Mouse (Mus musculus) embryonic facial prominence, embryonic 14.5 days (tissue): ENCODE measurements around the gene Ppp1r18. TPM values are rescaled to one million over a fixed set of nuclear protein-coding genes. Genes with fewer than 3 reads are reported as not detected.
A peak's percentile ranks its signal among the peaks of the same experiment; 100 is the strongest.
"Not testable (repeated sequence)": the region's sequence is repeated elsewhere in the genome, so short reads cannot be mapped to it uniquely, and the experiment has no call there.

ENCODE experiments used
- ATAC-seq: fragments of 200-750 bp; cut with Nextera tagmentation; 2 replicates; pipeline ENCODE4 v1.8.0; 2017; ENCODE audit warnings: low read depth, moderate number of reproducible peaks, moderate TSS enrichment
- DNase-seq: peaks from one replicate; pipeline ENCODE4 v3.0.0-alpha.2; 2015; ENCODE audit warnings: low spot score
- H3K27ac ChIP-seq: fragments of 300-500 bp; sonication (generic); replicated peaks from 2 replicates; pipeline ENCODE4 v1.5.1; 2014; ENCODE audit warnings: low read depth, mild to moderate bottlenecking, low read length, moderate library complexity
- H3K27me3 ChIP-seq: fragments of 300-500 bp; sonication (generic); replicated peaks from 2 replicates; pipeline ENCODE4 v1.6.1; 2014; ENCODE audit warnings: low read length; ENCODE audit not compliant: control insufficient read depth, insufficient read depth
- H3K36me3 ChIP-seq: fragments of 300-500 bp; sonication (generic); 2 replicates; pipeline ENCODE4 v1.6.1; 2014; ENCODE audit warnings: low read length, mixed read lengths; ENCODE audit not compliant: control insufficient read depth, insufficient read depth
- H3K4me1 ChIP-seq: fragments of 300-500 bp; sonication (generic); 2 replicates; pipeline ENCODE4 v1.6.1; 2014; ENCODE audit warnings: antibody characterized with exemption, low read length; ENCODE audit not compliant: control insufficient read depth, insufficient read depth
- H3K4me2 ChIP-seq: fragments of 300-500 bp; sonication (generic); 2 replicates; pipeline ENCODE4 v1.6.1; 2014; ENCODE audit warnings: low read depth, mild to moderate bottlenecking, low read length, moderate library complexity, mixed read lengths
- H3K4me3 ChIP-seq: fragments of 300-500 bp; sonication (generic); 2 replicates; pipeline ENCODE4 v1.5.1; 2014; ENCODE audit warnings: low read depth, mild to moderate bottlenecking, low read length
- H3K9ac ChIP-seq: fragments of 300-500 bp; sonication (generic); 2 replicates; pipeline ENCODE4 v1.6.1; 2014; ENCODE audit warnings: low read depth, mild to moderate bottlenecking, low read length, moderate library complexity, mixed read lengths
- H3K9me3 ChIP-seq: fragments of 300-500 bp; sonication (generic); 2 replicates; pipeline ENCODE4 v1.6.1; 2016; ENCODE audit warnings: low read length; ENCODE audit not compliant: control insufficient read depth
- WGBS: fragments of 180-500 bp; shearing (Covaris S2); extraction: QIAGEN DNeasy Blood & Tissue Kit; methylation state at CpG from one replicate; pipeline ENCODE4 v1.1.7; 2014; 5-methylcytosine and 5-hydroxymethylcytosine counted together
- polyA plus RNA-seq: library from polyadenylated mRNA; unstranded; fragments of >200 nt; fragmentation: Nextera tagmentation; extraction: Ambion mirVana; gene quantifications from 2 replicates; pipeline ENCODE4 v1.2.1, GENCODE M21; 2014

Ppp1r18 gene
- polyA plus RNA-seq, 1 experiment from 2014 or later = 27.8 TPM

DNA sequence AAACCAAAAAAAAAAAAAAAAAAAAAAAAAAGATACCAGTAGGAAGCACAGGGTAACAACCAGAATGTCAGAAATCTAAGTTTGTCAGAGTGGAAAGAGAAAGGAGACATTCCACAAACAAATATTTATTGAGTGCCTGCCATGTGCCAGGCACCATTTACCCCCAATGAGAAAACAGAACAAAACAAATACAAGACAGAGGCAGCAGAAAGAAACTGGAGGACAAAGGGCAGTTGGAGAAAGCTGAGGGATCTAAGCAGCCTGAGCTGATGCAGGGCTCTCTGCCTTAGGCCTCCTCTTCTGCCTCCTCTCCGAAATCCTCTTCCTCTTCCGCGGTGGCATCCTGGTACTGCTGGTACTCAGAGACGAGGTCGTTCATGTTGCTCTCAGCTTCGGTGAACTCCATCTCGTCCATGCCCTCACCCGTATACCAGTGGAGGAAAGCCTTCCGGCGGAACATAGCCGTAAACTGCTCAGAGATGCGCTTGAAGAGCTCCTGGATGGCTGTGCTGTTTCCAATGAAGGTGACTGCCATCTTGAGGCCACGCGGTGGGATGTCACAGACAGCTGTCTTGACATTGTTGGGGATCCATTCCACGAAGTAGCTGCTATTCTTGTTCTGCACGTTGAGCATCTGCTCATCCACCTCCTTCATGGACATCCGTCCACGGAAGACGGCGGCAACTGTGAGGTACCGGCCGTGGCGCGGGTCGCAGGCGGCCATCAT, 30.5 kb upstream of the Ppp1r18 start:
- Histone ChIP-seq H3K4me1 (peaks cover 21% of the 10 kb centered on the region), H3K9ac (peak overlapping the region; percentile 94), H3K4me2 (peak overlapping the region; percentile 92), H3K9me3 (no peaks in the 10 kb centered on the region), H3K27ac (no peak overlapping the region), H3K4me3 (peak overlapping the region; percentile 85), H3K36me3 (peaks cover 55% of the 10 kb centered on the region), H3K27me3 (no peaks in the 10 kb centered on the region)
- 68% methylated on average over 26 of the region's 26 CpGs for WGBS
- no peak for ATAC-seq
- no peak for DNase-seq

DNA sequence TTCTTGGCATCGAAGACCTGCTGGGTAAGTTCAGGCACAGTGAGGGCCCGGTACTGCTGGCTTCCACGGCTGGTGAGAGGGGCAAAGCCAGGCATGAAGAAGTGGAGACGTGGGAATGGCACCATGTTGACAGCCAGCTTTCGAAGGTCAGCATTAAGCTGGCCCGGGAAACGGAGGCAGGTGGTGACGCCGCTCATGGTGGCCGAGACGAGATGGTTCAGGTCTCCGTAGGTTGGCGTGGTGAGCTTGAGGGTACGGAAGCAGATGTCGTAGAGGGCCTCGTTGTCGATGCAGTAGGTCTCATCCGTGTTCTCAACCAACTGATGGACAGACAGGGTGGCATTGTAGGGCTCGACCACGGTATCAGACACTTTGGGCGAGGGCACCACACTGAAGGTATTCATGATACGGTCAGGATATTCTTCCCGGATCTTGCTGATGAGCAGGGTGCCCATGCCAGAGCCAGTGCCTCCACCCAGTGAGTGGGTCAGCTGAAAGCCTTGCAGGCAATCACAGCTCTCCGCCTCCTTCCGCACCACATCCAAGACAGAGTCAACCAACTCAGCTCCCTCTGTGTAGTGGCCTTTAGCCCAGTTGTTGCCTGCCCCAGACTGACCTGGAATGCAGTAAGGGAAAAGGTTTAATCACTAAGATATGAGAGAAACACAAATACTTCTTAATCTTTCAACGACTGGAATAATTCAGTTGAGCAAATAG, 29.8 kb upstream of the Ppp1r18 start:
- Histone ChIP-seq H3K27me3 (no peaks in the 10 kb centered on the region), H3K4me3 (peak overlapping the region; percentile 85), H3K27ac (peak overlapping the region; percentile 97; the same call in 1 of the 2 replicates), H3K4me2 (peak overlapping the region; percentile 92), H3K9me3 (no peaks in the 10 kb centered on the region), H3K36me3 (peaks cover 55% of the 10 kb centered on the region), H3K4me1 (peaks cover 22% of the 10 kb centered on the region), H3K9ac (peak overlapping the region; percentile 94; the same call in 1 of the 2 replicates)
- ATAC-seq (no peak), DNase-seq (no peak)
- WGBS = 75% methylated on average over 26 of the region's 26 CpGs

- DNase-seq (peak; percentile 93), ATAC-seq (no peak)
- H3K4me1 ChIP-seq = peaks cover 22% of the 10 kb centered on the region
- peak overlapping the region; percentile 85 for H3K4me3 ChIP-seq
- peak overlapping the region; percentile 97 for H3K27ac ChIP-seq
- peak overlapping the region; percentile 92 for H3K4me2 ChIP-seq
- peaks cover 52% of the 10 kb centered on the region for H3K36me3 ChIP-seq
- peak overlapping the region; percentile 94 for H3K9ac ChIP-seq
- H3K27me3 ChIP-seq = no peaks in the 10 kb centered on the region
- H3K9me3 ChIP-seq = no peaks in the 10 kb centered on the region
- 7% methylated on average over 24 of the region's 24 CpGs for WGBS
Measured at GRCm38 (mm10) chr17:35836178-35836965, 29.0 kb upstream of the Ppp1r18 start.

DNA sequence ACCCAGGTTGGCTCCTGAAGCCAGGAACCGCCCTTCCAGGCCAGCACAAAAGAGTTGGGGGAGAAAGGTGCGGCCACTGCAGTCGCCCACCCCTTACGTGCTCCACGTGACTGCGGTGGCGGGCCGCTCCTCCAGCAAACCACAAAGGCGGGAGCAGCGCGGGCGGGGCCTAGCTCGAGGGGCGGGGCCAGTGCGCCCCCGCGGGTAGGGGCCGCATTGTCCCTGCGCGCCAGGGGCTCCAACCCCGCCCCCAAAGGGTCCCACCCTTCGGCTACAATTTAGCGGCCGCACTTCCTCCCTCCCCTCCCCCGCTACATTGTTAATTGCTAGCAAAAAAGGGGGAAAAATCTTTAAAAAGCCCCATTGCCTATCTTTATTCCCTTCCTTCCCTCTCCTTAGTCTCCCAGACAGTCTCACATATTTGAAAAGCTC, 28.4 kb upstream of the Ppp1r18 start:
- Histone ChIP-seq H3K4me1 (peaks cover 24% of the 10 kb centered on the region), H3K4me3 (peak overlapping the region; percentile 85), H3K9me3 (no peaks in the 10 kb centered on the region), H3K36me3 (peaks cover 49% of the 10 kb centered on the region), H3K9ac (peak overlapping the region; percentile 94), H3K27ac (peak overlapping the region; percentile 97), H3K4me2 (peak overlapping the region; percentile 92), H3K27me3 (no peaks in the 10 kb centered on the region)
- ATAC-seq (peak; percentile 35), DNase-seq (peak; percentile 96)
- WGBS = 2% methylated on average over 17 of the region's 25 CpGs

- peak overlapping the region; percentile 97 for H3K27ac ChIP-seq
- DNase-seq (peak; percentile 65), ATAC-seq (0 out of 2 replicates have a peak, but pooled peaks have one; percentile 3)
- H3K4me1 ChIP-seq = peaks cover 27% of the 10 kb centered on the region
- peaks cover 44% of the 10 kb centered on the region for H3K36me3 ChIP-seq
- no peaks in the 10 kb centered on the region for H3K27me3 ChIP-seq
- peak overlapping the region; percentile 94 for H3K9ac ChIP-seq
- under 1% methylated on average over 17 of the region's 18 CpGs for whole genome bisulfite sequencing
- no peaks in the 10 kb centered on the region for H3K9me3 ChIP-seq
- H3K4me3 ChIP-seq = peak overlapping the region; percentile 85
- peak overlapping the region; percentile 92 for H3K4me2 ChIP-seq
Measured at GRCm38 (mm10) chr17:35837487-35837886, 27.9 kb upstream of the Ppp1r18 start.

DNA sequence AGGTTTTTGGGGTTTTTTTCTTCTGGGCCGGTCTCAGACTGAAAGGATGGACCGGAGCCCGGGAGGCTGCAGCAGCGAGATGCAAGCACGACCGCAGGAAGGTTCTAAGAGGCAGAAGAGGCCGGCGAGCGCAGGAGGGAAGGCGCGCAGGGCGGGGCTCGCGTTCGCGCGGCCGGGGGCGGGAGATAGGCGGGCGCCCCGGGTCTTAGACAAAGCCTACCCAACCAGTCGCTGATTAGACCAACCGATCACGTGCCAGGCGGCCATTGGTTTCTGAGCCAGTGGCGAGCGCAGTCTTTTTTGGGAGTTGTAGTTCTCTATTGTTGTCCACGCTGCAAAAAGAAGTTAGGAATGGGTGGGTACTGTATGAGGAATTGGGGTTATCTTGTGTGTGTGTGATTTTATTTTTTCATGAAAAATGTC, 27.3 kb upstream of the Ppp1r18 start, which contains the start of gene Tubb5:
TSS of gene Tubb5 (minus strand) at position 185 of the 423 bp plus-strand sequence.
- Histone ChIP-seq H3K27me3 (no peaks in the 10 kb centered on the region), H3K36me3 (peaks cover 38% of the 10 kb centered on the region), H3K27ac (peak within 1 kb of the TSS; percentile 97), H3K4me1 (peaks cover 27% of the 10 kb centered on the region), H3K9ac (peak within 1 kb of the TSS; percentile 94), H3K4me3 (peak within 1 kb of the TSS; percentile 85), H3K4me2 (peak within 1 kb of the TSS; percentile 92), H3K9me3 (no peaks in the 10 kb centered on the region)
- peak; percentile 99 for DNase-seq
- ATAC-seq = peak; percentile 83
- 1% methylated on average over 29 of the region's 29 CpGs for WGBS

DNA sequence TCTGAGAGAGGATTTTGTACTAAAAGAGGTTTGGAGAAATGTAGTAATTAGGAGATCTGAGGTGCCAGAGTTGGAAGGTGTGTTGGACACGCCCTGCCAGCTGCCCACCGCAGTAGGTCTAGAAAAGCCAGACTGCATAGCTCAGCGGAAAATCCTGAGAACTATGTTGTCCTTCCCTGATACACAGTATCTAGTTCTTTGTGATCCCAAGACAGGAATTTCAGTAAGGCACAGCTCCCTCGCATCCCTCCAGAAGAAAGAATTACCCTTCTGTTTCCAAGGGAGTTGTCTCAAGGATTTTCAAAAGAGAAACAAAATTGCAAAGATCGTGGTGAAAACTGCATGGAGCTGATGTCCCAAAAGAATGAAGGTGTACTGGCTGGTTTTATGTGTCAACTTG, 26.8 kb upstream of the Ppp1r18 start:
- Histone ChIP-seq H3K4me3 (peak overlapping the region; percentile 85), H3K36me3 (peaks cover 33% of the 10 kb centered on the region), H3K9ac (peak overlapping the region; percentile 94), H3K27ac (peak overlapping the region; percentile 97), H3K4me1 (peaks cover 27% of the 10 kb centered on the region), H3K4me2 (peak overlapping the region; percentile 92), H3K27me3 (no peaks in the 10 kb centered on the region), H3K9me3 (no peaks in the 10 kb centered on the region)
- no peak for ATAC-seq
- under 1% methylated on average over 5 of the region's 5 CpGs for WGBS
- DNase-seq = peak; percentile 70

GRCm38 (mm10) chr17:35839002-35839401, 26.4 kb upstream of the Ppp1r18 start:
- not testable (repeated sequence) for ATAC-seq
- H3K9ac ChIP-seq = peak overlapping the region; percentile 94

More at GRCm38 (mm10) chr17:35839002-35839401, 26.4 kb upstream of the Ppp1r18 start:
- Histone ChIP-seq H3K36me3 (peaks cover 29% of the 10 kb centered on the region), H3K4me2 (peak overlapping the region; percentile 92), H3K4me3 (peak overlapping the region; percentile 85), H3K4me1 (peaks cover 27% of the 10 kb centered on the region), H3K27ac (peak overlapping the region; percentile 97)
- DNase-seq, H3K9me3 ChIP-seq, H3K27me3 ChIP-seq: not testable (repeated sequence)
- WGBS = 43% methylated on average over 3 of the region's 3 CpGs
